Mouse (Mus musculus): ENCODE data around the gene Pabpc4.

DNA sequence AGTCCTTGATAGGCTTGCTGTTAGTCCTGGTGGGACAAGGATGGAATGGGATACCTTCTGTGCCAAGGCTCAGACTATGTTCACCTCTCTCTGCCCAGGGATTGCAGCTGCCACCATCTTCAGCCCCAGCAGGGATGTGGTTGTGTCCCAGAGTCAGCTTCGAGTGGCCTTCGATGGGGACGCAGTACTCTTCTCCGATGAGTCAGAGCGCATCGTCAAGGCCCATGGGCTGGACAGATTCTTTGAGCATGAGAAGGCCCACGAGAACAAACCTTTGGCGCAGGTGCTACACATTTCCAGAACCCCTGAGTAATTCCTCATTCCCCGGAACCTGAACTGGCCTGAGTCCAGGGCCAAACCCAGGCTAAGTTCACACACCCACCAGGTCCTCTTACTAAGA lies 48.2 kb upstream of the Pabpc4 start:
- no peak for TF ChIP-seq POLR2A (IDR thresholded peaks at IDR 0.05; ENCODE audit: low read depth, low read length)
- TF ChIP-seq CTCF (IDR thresholded peaks at IDR 0.05; ENCODE audit: borderline replicate concordance, insufficient read depth, low read length) = no peak

Data from embryonic fibroblast, embryonic 13.5 days (primary cell).